Mouse (Mus musculus): ENCODE data around the gene 4933424G06Rik.

Gene 4933424G06Rik

DNA sequence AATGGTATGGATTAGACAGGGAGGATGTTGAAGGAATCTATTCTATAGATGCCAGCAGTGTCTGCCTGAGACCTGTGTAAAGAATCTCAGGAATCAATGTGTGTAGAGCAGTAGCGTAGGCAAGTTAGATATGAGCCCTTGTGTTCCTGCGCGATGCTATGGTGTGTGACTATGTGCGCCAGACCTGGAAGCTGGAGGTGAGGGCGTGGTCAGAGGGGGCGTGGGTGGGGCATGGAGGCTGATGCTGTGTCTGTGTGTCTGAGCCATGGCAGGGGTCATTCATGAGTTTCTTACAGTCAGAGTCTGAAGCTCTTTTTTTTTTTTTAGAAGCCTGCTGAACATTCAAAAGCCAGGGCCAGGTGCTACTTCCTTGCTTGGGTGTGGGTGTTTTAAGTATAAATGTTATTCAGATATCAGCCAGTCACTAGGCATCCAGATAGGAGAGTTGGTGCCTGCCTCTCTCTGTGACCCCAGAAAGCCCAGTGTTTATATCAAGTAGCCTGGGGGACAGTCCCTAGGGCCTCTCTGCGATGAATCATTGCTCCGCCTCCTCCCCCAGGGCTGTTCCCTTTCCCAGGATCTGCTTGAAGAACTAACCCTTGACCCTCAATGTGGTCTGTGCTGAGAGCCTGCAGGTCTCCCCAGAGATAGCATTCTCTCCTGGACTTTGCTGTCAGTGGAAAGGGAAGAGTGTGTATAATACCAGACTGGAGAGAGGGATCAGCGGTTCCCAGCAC, 62.4 kb downstream of the 4933424G06Rik start:
- no peak for DNase-seq

DNA sequence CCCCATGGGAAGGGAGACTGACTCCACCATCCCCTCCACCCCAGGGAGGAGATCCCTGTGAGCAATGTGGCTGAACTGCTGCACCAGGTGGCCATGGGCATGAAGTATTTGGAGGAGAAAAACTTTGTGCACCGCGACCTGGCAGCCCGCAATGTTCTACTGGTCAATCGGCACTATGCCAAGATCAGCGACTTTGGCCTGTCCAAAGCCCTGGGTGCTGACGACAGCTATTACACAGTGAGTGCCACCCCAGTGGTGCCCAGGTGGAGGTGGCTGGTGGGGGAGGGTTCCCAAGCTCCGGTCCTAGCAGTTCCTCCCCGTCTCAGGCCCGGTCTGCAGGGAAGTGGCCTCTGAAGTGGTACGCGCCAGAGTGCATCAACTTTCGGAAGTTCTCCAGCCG, 70.8 kb downstream of the 4933424G06Rik start:
- no peak for DNase-seq

DNA sequence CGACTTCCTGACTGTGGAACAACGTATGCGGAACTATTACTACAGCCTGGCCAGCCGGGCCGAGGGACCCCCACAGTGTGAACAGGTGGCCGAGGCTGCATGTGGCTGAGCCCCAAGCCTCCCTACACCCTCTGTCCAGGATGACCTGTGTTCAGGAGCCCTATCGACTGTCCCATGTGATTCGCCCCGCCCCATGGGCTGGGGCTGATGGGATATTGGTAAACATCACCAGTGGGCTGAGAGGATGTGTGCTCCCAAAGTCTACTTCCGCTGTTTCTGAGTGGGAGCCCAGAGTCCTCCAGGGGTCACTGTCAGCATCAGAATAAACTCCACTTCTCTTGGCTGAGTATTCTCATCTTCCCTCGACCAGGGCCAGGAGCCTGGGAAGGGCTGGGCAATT, 72.5 kb downstream of the 4933424G06Rik start:
- no peak for DNase-seq

DNA sequence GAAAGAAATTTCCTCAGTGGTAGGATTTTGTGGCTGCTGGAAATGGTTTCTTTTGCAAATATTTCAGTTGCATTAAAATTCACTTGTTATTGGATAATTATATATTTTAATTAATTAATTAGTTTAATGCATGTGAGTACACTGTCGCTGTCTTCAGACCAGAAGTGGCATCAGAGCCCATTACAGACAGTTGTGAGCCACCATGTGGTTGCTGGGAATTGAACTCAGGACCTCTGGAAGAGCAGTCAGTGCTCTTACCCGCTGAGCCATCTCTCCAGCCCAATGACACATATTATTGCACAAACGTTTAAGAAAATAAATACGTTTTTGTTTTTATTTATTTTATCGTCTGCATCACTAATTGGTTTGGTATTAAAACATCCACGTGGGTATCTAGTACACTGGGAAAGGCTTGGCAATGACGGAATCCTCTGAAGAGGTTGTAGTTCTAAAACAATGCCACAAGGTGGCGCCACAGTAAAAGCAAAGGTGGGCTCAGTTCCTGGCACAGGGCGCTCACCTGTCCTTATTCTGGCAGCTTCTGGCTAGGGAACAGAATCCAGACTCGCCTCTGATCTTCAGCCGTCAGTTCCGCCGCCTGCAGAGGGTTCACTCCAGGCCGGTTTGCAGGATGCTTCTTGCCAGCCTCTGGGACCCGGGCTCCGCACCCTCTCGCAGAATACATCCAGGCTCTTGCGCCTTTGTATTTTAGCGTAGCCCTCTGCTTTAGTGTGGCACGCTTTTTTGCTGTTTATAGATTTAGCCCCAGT, 74.6 kb downstream of the 4933424G06Rik start:
- DNase-seq = peak; percentile 93

DNA sequence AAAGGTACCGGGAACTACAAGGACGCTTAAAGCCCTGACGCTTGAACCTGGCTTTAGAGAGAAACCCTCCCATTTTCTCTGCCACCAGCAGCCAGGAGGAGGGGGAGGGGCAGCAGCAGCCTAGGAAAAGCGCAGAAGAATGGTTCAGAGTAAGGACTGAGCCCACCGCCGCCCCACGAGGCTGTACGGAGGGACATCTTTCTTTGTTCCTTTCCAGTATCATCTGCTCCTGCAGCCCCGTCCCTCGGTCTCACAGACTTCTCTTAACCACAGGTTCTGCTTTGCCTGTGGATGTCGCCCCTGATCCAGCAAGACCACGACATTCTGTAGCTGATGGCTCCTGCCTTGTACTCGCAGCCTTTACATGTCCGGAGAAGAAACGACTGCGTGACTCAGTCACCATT, 75.3 kb downstream of the 4933424G06Rik start:
- no peak for DNase-seq

DNA sequence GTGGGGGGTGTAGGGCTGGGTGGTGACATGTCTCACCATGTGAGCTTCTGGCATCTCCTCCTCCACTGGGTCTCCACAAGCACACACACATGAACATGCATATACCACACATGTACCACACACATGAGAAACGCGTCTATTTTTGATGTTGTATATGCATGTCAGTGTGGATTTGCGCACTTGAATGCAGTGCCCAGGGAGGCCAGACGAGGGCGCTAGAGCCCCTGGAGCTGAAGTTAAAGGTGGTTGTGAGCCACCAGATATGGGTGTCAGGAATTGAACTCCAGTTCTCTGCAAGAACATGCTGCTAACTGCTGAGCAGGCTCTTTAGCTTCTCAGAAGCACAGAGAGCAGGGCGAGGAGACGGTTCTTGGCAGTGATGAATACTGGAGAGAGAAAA, 76.4 kb downstream of the 4933424G06Rik start:
- peak; percentile 85 for DNase-seq

DNA sequence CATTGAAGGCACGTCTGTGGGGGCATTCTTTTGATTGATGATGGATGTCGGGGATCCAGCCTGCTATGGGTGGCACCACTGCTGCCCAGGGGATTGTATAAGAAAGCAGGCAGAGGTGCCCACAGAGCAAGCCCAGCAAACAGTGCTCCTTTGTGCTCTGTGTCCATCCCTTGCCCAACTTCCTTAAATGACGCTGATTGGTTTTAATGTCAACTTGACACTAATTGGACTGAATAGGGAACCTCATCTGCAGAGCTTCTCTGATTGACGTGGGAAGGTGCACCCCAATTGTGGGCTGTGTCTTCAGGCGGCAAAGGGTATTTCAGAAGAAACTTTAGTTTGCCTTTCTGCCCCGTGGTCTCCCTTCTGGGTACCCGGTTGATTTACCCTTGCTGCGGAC, 79.5 kb downstream of the 4933424G06Rik start:
- DNase-seq = no peak

DNA sequence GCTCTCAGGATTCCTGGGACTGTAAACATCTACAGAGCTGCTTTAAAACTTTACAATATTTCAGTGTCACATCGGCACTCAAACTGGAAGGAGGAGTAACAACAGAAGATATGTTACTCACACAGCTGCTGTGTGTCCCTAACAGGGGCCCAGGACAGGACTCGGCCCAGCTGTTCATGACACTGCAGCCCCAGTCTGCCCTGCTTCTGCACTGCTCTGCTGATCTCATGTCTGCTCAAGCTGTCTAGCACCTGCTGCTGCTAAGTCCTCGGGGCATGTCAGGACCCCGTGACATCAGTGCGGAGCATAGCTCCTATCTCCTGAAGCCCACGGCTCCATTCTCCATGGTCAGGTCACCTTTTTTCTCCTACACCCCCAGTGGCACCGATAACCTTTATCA, 86.8 kb downstream of the 4933424G06Rik start:
- DNase-seq = no peak

DNA sequence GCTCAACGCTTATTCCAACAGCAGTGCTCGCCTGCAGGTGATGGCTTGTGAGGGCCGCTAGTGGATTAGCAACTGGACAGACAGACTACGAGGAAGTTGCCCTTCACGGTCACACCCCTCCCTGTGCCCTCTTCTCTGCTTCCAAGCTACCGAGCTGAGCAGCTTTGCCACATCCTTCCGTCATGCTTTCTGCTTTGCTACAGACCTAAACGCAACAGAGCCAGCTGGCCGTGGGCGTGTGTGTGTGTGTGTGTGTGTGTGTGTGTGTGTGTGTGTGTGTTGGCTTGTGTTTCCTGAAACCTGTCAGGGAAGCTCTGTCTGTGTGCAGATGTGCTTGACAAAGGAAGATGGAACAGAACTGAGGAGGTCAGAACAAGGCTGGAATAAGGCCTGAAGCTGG, 87.5 kb downstream of the 4933424G06Rik start:
- no peak for DNase-seq

DNA sequence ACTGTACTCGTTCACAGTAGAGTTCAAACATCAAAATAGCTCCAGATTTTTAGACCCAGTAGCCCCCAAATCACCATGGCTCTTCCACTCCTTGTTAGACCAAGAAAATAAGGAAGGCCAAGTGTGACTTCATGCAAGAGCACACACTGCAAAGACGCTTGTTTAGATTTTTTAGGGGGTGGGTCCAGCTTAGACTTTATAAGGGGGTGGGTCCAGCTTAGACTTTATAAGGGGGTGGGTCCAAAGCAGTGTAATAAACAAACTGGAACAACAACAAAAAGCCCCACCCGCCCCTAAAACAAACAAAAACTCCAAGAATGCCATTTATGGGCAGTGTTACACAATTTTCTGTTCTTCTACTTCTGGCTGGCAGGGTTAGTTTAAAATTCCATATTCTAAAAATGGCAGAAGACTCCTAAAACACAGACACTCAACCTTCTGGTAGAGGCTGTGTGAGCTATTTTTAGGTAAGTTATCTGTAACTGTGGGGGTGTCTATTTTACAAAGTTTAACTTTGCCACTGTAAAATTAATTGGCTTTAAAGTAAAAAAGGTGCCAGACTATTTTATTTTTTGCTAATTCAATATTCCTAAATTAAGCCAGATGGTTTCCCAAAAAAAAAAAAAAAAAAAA, 90.5 kb downstream of the 4933424G06Rik start:
- DNase-seq = no peak

DNA sequence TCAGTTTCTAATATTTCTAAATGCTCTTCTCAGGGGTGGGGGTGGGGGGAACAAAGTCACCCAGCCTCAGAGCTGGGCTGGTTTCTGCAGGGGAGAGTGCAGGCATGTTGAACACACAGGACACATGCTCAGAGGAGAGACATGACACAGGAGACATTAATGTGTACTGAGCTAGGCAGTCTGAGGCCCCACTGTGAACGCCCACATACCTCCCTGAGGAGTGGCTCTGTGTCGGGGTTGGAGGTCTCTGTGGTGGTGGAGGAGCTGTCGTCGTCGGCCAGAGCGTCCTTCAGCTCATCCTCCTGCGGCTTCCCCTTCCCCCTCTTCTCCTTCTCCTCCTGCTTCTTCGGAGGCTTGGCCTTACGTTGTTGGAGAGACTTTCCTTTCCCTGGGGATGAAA, 94.3 kb downstream of the 4933424G06Rik start:
- no peak for DNase-seq

DNA sequence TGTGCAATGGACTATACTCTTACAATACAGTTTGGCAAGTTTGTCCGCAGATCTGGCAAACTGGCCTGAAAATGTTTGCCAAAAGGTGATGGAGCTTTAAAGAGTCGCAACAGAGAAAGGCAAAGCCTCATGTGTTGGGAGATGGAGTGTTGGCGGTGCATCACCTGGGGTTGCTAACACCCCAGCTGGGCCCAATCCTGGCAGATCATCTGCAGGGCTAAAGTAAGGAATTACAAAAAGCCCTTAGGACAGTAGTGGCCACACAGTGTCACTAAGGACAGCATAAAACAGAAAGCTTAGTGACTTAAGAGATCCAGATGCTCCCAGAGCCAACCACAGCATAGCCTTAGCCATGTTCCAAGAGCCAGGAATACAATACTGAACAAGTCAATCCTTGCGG, 94.9 kb downstream of the 4933424G06Rik start:
- DNase-seq = peak; percentile 83

DNA sequence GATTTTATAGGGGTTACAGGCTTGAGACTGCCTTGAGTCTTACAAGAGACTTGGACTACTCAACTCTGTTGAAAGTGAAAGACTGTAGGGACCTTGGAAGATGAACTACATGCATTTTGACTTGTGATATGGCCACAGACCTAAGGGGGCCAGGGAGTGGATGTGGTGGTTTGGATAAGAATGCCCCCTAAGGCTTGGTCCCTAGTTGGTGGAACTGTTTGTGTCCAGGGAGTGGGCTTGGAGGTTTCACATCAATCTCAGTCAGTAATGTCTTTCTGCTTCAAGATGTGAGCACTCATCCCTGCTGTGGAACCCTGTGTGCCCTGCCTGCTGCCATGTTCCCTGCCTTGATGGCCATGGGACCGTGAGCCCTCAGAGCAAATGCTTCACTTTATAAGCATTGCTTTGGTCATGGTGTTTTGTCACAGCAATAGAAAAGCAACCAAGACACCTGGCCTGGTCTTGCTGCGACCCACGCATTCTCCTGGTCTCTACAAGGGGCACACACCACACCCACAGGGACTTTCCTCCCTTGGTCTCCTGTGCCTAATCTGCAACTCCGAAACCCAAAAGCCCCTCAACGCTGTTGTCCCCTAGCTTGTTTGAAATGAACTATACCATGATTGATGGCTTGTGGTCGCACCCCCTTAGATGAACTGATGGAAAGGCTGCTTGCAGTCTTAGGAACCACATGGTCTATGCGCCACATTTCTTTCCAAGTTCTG, 96.4 kb downstream of the 4933424G06Rik start:
- peak; percentile 67 for DNase-seq

DNA sequence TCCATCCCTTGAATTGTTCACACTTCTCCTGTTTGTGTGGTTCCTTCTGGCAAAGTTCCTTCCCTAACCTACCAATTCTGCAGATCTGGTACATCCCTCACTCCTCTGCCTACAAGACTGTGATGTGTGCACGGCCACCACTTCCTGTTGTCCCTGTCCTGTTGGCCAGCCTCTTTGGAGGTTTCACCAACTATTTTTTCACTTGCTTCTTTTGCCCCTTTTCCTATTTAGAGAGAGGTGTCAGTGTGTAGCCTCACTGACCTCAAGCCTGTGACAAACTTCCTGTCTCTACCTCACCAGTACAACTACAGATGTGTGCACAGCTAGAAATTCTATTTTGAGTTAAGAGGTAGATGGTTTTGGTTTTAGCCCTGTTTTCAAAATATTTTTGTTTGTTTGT, 97.1 kb downstream of the 4933424G06Rik start:
- DNase-seq = peak; percentile 25
